Mouse (Mus musculus) T-helper 2 cell (primary cell): Measurements from ENCODE around the gene Spink4.
"Not testable (repeated sequence)": the region's sequence is repeated elsewhere in the genome, so short reads cannot be mapped to it uniquely, and the experiment has no call there.

ENCODE experiments used
- in situ Hi-C: fragments of 300-600 bp; cut with MboI, MseI; formaldehyde crosslinking; loops from one replicate; pipeline ENCODE4 v1.15.1; 2025; ENCODE audit warnings: high pct_unique_total_duplicates

The Spink4 gene

GRCm38 (mm10) chr4:40900612-40901011 is 19.2 kb upstream of the Spink4 start:
- in situ Hi-C loops: no loop called here

GRCm38 (mm10) chr4:40906298-40906697 is 13.6 kb upstream of the Spink4 start:
- in situ Hi-C loops: loop anchor here (5.0 kb wide), 1 partner anchor 134 kb away; no protein-coding TSS in a partner anchor

- in situ Hi-C loops: loop anchor here (5.0 kb wide), 1 partner anchor 136 kb away; no protein-coding TSS in a partner anchor
Observed at GRCm38 (mm10) chr4:40908261-40908969, 11.4 kb upstream of the Spink4 start.

- in situ Hi-C loops: no loop called here
Observed at GRCm38 (mm10) chr4:40914287-40914867, 5.5 kb upstream of the Spink4 start.

GRCm38 (mm10) chr4:40915947-40916346 is 3.9 kb upstream of the Spink4 start:
- in situ Hi-C loops: no loop called here

- in situ Hi-C loops: no loop called here
Observed at GRCm38 (mm10) chr4:40916592-40917155, 3.2 kb upstream of the Spink4 start.

GRCm38 (mm10) chr4:40920576-40920975 is 724 bp downstream of the Spink4 start:
- in situ Hi-C loops: no loop called here

- in situ Hi-C loops: no loop called here
Observed at GRCm38 (mm10) chr4:40921288-40921687, 1.4 kb downstream of the Spink4 start.

- in situ Hi-C loops: no loop called here
Observed at GRCm38 (mm10) chr4:40923087-40923651, 3.3 kb downstream of the Spink4 start.

- in situ Hi-C loops: no loop called here
Observed at GRCm38 (mm10) chr4:40925568-40925967, 5.7 kb downstream of the Spink4 start.

- in situ Hi-C loops: no loop called here
Observed at GRCm38 (mm10) chr4:40929046-40929445, 9.2 kb downstream of the Spink4 start.

- in situ Hi-C loops: no loop called here
Observed at GRCm38 (mm10) chr4:40933694-40934093, 13.8 kb downstream of the Spink4 start.

- in situ Hi-C loops: not testable (repeated sequence)
Observed at GRCm38 (mm10) chr4:40934369-40934768, 14.5 kb downstream of the Spink4 start.

GRCm38 (mm10) chr4:40936175-40936839 is 16.5 kb downstream of the Spink4 start:
- in situ Hi-C loops: no loop called here

GRCm38 (mm10) chr4:40938793-40939192 is 18.9 kb downstream of the Spink4 start:
- in situ Hi-C loops: no loop called here

GRCm38 (mm10) chr4:40943651-40944050 is 23.8 kb downstream of the Spink4 start:
- in situ Hi-C loops: no loop called here

GRCm38 (mm10) chr4:40946516-40947121 is 26.8 kb downstream of the Spink4 start:
- in situ Hi-C loops: no loop called here

- in situ Hi-C loops: no loop called here
Observed at GRCm38 (mm10) chr4:40947565-40948159, 27.8 kb downstream of the Spink4 start.

GRCm38 (mm10) chr4:40948160-40948708 is 28.4 kb downstream of the Spink4 start, which contains the start of the genes Bag1 and Chmp5:
Gene Bag1 (minus strand): TSS chr4:40948294.
Gene Chmp5 (plus strand): TSS chr4:40948407.
- in situ Hi-C loops: no loop called here

GRCm38 (mm10) chr4:40953521-40953920 is 33.7 kb downstream of the Spink4 start:
- in situ Hi-C loops: loop anchor here (5.0 kb wide), 1 partner anchor 96 kb away; no protein-coding TSS in a partner anchor

GRCm38 (mm10) chr4:40955942-40956341 is 36.1 kb downstream of the Spink4 start:
- in situ Hi-C loops: no loop called here
